Mouse (Mus musculus): Measurements from ENCODE around the gene Arhgef33.
"Not testable (repeated sequence)": the region's sequence is repeated elsewhere in the genome, so short reads cannot be mapped to it uniquely, and the experiment has no call there.

Gene Arhgef33

GRCm38 (mm10) chr17:80307251-80307650 is at the start of gene Arhgef33:
Gene Arhgef33 (plus strand): TSS chr17:80307407.
- no peak for DNase-seq (ENCODE audit: low spot score)

DNA sequence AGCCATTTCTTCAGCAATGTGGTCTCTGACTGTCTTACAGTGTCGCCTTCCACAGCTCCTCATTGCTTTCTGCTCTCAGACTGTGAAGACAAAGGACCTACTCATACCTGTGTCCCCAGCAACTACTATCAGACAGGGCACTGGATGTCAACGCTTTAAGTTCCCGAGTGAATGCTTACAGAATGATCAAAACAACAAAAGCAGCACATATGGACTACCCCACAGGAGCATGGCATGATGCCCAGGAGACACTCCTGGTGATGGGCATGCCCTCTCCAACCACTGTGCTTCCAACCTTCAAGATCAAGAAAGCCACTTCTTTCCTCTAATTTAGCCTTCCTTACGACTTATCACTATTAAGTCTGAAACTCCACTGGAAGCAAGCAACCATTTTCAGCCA is 40.1 kb upstream of the Arhgef33 start:
- DNase-seq (ENCODE audit: low spot score) = no peak

DNA sequence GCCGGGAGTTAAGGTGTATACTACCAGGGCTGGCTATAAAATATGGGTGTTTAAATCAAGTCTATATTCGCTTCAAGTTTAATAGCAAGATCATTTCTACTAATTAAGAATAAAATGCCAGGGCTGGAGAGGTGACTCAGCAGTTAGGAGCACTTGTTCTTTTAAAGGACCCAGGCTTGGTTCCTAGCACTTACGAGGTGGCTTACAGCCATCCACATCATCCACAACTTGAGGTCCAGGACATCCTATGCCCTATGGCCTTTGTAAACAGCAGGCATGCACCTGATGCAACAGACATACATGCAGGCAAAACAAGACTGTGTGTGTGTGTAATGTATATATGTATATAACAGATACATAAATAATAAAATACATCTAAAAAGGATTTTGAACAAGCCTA is 39.1 kb upstream of the Arhgef33 start:
- DNase-seq (ENCODE audit: low spot score) = no peak

GRCm38 (mm10) chr17:80270622-80271021 is 36.6 kb upstream of the Arhgef33 start:
- DNase-seq (ENCODE audit: low spot score) = not testable (repeated sequence)

GRCm38 (mm10) chr17:80278255-80278654 is 29.0 kb upstream of the Arhgef33 start:
- DNase-seq (ENCODE audit: low spot score) = peak; percentile 30

- peak; percentile 23 for DNase-seq (ENCODE audit: low spot score)
Measured at GRCm38 (mm10) chr17:80279340-80280070, 27.7 kb upstream of the Arhgef33 start.

- DNase-seq (ENCODE audit: low spot score) = no peak
Measured at GRCm38 (mm10) chr17:80284446-80284845, 22.8 kb upstream of the Arhgef33 start.

DNA sequence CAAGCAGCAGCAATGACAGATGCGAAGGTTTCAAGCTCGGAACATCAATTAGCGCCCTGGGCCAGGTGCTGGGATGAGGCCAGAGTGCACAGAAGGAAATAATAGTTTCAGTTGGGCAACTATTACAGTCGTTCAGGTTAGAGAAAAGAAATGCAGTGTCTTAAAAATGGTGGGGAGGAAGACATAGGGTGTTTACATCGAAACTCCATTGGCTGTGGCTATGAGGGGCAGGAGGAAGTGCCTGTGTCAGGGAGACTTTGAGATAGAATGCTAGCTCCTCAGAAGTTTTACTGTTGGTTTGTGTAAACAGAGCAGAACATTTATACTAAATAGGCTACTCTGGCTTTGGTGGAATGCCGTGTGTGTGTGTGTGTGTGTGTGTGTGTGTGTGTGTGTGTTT is 19.2 kb upstream of the Arhgef33 start:
- no peak for DNase-seq (ENCODE audit: low spot score)

DNA sequence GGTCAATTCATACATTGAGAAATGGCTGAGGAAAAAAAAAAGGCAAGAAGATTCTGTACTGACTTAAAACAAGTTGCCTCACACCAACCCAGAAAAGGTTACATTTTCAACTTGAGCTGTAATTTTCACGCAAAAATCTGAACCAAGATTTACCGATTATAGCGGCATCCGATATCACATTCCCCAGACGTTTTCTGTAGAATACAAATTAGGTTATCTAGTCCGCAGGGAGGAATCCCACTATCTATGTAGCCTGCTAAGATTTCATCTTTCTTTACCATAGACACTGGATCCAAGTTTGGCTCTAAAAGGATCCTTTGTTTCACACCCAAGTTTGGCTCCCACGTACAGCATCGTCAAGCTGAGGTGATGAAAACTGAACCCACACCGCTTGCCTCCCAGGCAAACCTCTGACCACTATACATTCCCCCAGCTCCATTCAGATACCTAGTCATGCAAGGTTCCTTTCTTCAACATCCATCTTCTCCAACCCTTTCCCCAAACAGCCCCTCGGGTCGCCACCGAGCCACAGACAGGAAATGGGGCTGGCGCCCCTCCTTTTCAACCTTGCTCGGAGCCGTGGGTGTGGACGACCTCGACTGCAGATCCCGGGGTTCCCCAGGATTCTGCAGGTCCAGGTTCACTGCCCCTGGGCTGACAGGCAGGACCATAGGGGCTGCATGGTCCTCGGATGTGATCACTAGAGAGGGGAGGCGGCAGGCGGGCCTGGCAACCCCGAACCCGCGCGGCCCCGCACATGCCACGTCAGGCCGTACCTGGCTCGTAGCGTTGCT is 17.7 kb upstream of the Arhgef33 start:
- DNase-seq (ENCODE audit: low spot score) = no peak

GRCm38 (mm10) chr17:80290074-80290657 is 17.0 kb upstream of the Arhgef33 start, which contains the start of the genes Morn2 and Dhx57:
Gene Morn2 (plus strand): TSS chr17:80290203.
Gene Dhx57 (minus strand): TSS chr17:80290476.
- peak; percentile 97 for DNase-seq (ENCODE audit: low spot score)

GRCm38 (mm10) chr17:80291148-80291547 is 16.1 kb upstream of the Arhgef33 start:
- DNase-seq (ENCODE audit: low spot score) = peak; percentile 68

- no peak for DNase-seq (ENCODE audit: low spot score)
Measured at GRCm38 (mm10) chr17:80295258-80295657, 11.9 kb upstream of the Arhgef33 start.

GRCm38 (mm10) chr17:80298844-80299243 is 8.4 kb upstream of the Arhgef33 start:
- no peak for DNase-seq (ENCODE audit: low spot score)

GRCm38 (mm10) chr17:80311761-80312160 is 4.6 kb downstream of the Arhgef33 start:
- no peak for DNase-seq (ENCODE audit: low spot score)

DNA sequence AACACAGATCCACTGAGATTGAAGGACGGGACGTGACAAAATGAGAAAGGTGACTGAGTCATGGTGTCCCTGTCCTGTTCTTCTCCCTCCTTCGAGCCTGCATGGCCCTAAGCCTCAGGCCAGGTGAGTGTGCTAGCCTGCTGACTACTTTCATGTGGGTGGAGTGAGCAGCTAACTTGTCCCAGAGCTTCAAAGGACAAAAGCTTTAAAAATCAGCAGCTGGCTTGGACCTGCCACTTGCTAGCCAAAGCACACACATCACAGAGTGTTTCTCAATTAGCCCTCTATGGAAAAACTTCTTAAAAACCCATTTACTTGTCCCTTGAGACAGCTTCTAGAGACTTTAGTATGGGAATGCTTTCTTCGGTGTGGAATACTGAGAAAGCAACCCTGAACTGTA is 5.2 kb downstream of the Arhgef33 start:
- DNase-seq (ENCODE audit: low spot score) = no peak

DNA sequence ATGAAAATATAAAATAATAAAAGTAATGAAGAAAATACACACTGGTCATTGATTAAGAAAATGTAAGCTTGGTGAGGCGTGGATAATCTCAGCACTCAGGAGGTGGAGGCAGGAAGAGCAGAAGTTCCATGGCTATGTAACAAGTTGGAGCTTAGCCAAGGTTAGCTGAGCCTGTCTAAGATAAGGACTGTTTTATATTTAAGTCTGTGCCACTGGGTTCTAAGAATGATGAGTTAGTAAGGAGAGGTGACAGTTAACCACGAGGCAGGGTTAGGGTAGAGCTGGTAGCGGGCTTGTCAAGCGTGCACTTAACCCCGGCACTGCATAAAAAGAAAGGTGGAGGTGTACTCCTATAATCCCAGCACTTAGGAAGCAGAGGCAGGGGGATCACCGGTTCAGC is 15.0 kb downstream of the Arhgef33 start:
- no peak for DNase-seq (ENCODE audit: low spot score)

DNA sequence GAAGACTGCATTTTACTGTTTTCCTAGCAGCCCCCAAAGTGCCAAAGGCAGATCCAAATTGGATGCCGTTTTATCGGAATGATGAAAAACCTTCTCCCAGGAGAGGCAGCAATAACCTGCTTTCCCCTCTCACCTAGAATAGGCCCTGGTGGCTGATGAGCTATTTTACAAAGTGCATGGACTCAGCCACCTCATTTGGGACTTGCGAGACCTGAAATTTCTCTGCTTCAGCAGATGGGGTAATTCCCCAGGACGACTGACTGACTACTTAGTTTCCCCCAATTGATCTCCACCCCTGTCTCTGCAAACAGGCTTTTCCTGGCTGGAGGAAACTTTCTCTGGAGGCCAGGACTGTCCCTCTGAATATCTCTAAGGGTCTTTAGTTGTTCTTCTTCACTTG is 15.8 kb downstream of the Arhgef33 start:
- no peak for DNase-seq (ENCODE audit: low spot score)

GRCm38 (mm10) chr17:80323658-80324057 is 16.5 kb downstream of the Arhgef33 start:
- peak; percentile 6 for DNase-seq (ENCODE audit: low spot score)

- DNase-seq (ENCODE audit: low spot score) = no peak
Measured at GRCm38 (mm10) chr17:80324521-80324920, 17.3 kb downstream of the Arhgef33 start.

DNA sequence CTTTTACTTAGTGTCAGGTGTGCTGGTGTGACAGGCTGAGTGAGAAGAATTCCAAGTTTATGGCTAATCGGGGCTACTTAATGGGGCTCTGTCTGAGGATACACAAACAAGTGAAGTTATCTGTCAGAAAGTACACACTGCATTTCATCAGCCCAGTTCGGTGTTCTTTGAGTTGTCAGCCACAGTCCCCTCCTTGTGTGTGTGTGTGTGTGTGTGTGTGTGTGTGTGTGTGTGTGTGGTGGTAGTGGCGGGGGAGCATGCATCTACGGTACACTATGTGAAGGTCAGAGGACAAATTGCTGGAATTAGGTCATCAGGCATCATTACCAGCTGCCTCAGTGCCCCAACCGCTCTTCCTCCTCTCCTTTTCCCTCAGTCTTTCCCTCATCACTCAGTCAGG is 18.2 kb downstream of the Arhgef33 start:
- DNase-seq (ENCODE audit: low spot score) = no peak

DNA sequence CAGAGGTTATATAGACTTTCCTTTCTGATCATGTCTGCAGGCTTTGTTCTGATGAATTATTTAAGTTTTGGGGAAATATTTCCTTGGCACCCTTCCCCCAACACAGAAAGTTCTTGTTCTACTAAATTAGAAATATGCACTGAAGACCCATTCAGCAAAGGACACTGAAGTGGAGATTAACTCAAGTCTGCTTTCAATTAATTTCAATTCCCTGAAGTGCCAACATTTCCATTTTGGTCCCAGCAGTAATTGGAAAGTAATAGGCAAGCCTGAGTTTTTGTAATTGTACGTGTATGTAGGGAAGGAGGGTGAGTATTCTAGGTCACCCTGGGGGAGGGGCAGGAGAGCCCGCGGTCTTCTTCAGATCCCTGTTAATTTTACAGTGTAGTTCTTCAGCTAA is 19.2 kb downstream of the Arhgef33 start:
- no peak for DNase-seq (ENCODE audit: low spot score)

DNA sequence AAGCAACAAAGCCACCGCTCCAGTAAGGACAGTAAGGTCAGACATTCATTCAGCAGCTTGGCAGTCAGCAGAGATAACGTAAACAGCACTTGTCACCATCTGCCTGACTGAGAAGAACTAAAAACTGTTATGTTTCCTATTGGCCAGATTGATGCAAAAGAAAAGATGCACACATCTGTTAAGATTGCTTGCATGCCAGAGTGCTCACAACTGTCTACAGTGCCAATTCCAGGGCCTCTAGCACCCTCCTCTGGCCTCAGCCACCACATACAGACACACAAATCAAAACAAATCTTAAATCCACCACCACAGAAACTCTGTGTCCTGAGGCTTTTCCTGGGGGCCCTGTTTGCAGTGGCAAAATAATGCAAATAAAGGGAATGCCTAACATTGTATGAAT is 25.2 kb downstream of the Arhgef33 start:
- no peak for DNase-seq (ENCODE audit: low spot score)

DNA sequence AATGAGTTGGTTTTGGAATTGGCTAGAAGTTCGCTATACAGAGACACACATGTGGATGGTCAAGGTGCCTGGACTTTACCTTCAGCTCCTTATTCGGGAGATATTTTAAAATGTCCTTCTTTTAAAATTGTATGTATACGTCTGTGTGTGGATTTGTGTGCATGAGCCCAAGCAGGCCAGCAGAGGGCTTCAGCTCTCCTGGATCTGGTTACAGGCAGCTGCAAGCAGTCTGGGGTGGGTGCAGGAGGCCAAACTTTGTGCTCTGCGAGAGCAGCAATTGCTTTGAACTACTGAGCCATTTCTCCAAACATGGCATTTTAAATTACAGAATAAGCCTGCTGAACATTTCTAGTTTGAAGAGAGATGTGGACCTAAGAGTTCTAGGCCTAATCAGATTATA is 38.1 kb downstream of the Arhgef33 start:
- DNase-seq (ENCODE audit: low spot score) = no peak
